Mouse (Mus musculus) brain, embryonic 14.5 days (tissue): ENCODE measurements around the gene B4galt3.

Experiments used
- CTCF ChIP-seq: fragments of 200-500 bp; IDR thresholded peaks from 2 replicates; pipeline ENCODE4 v1.5.1; 2012; ENCODE audit warnings: inconsistent platforms, mild to moderate bottlenecking, moderate library complexity, borderline replicate concordance; ENCODE audit not compliant: insufficient read depth, insufficient read length; ENCODE audit errors: extremely low read depth
- POLR2A ChIP-seq: fragments of 200-500 bp; IDR thresholded peaks from 2 replicates; pipeline ENCODE4 v1.6.1; 2012; ENCODE audit warnings: mild to moderate bottlenecking, inconsistent platforms, borderline replicate concordance; ENCODE audit not compliant: poor library complexity, insufficient read depth, insufficient read length, severe bottlenecking; ENCODE audit errors: extremely low read depth

- TF ChIP-seq CTCF (no peak), POLR2A (no peak)
These were observed 18.2 kb downstream of the B4galt3 start for GRCm38 (mm10) chr1:171288328-171288727.
